Mouse (Mus musculus) liver, postnatal 0 days (tissue): ENCODE results near the gene Chsy1. TPM values are rescaled to one million over a fixed set of nuclear protein-coding genes. Genes with fewer than 3 reads are reported as not detected.
A peak's percentile ranks its signal among the peaks of the same experiment; 100 is the strongest.

ENCODE experiments used
- ATAC-seq: fragments of 200-750 bp; cut with Nextera tagmentation; 2 replicates; pipeline ENCODE4 v1.8.0; 2017; ENCODE audit warnings: mild to moderate bottlenecking, moderate library complexity
- DNase-seq: peaks from one replicate; pipeline ENCODE4 v3.0.0-alpha.2; 2016
- H3K27ac ChIP-seq: fragments of 300-500 bp; sonication (generic); 2 replicates; pipeline ENCODE4 v1.5.1; 2014; ENCODE audit warnings: antibody characterized with exemption, moderate library complexity, mild to moderate bottlenecking, low read depth
- H3K27me3 ChIP-seq: fragments of 300-500 bp; sonication (generic); 2 replicates; pipeline ENCODE4 v1.6.1; 2014; ENCODE audit warnings: low read length, control low read depth, mixed read lengths; ENCODE audit not compliant: insufficient read depth
- H3K36me3 ChIP-seq: fragments of 300-500 bp; sonication (generic); replicated peaks from 2 replicates; pipeline ENCODE4 v1.6.1; 2014; ENCODE audit warnings: mild to moderate bottlenecking, control low read depth, low read length, moderate library complexity, mixed read lengths; ENCODE audit not compliant: insufficient read depth
- H3K4me1 ChIP-seq: fragments of 300-500 bp; sonication (generic); 2 replicates; pipeline ENCODE4 v1.6.1; 2014; ENCODE audit warnings: antibody characterized with exemption, mild to moderate bottlenecking, control low read depth; ENCODE audit not compliant: insufficient read depth
- H3K4me2 ChIP-seq: fragments of 300-500 bp; sonication (generic); 2 replicates; pipeline ENCODE4 v1.6.1; 2014; ENCODE audit warnings: low read depth, mild to moderate bottlenecking, low read length, moderate library complexity, mixed read lengths
- H3K4me3 ChIP-seq: fragments of 300-500 bp; sonication (generic); 2 replicates; pipeline ENCODE4 v1.5.1; 2014; ENCODE audit warnings: low read depth, low read length
- H3K9ac ChIP-seq: fragments of 300-500 bp; sonication (generic); replicated peaks from 2 replicates; pipeline ENCODE4 v1.6.1; 2014; ENCODE audit warnings: mild to moderate bottlenecking, moderate library complexity
- H3K9me3 ChIP-seq: fragments of 300-500 bp; sonication (generic); 2 replicates; pipeline ENCODE4 v1.6.1; 2016; ENCODE audit warnings: mild to moderate bottlenecking, control low read depth, low read length, mixed read lengths
- CTCF ChIP-seq: sonication (generic); IDR thresholded peaks from 2 replicates; pipeline ENCODE4 v1.5.1; 2016; ENCODE audit warnings: antibody characterized with exemption, low read depth
- EP300 ChIP-seq: IDR thresholded peaks from 2 replicates; pipeline ENCODE4 v1.6.1; 2016; ENCODE audit warnings: antibody characterized with exemption, low read depth, mild to moderate bottlenecking
- WGBS: fragments of 180-500 bp; shearing (Covaris S2); extraction: QIAGEN DNeasy Blood & Tissue Kit; methylation state at CpG from one replicate; pipeline ENCODE4 v1.1.7; 2014; ENCODE audit not compliant: insufficient replicate concordance; 5-methylcytosine and 5-hydroxymethylcytosine counted together
- polyA plus RNA-seq: library from polyadenylated mRNA; unstranded; fragments of >200 nt; fragmentation: Nextera tagmentation; extraction: Ambion mirVana; gene quantifications from 2 replicates; pipeline ENCODE4 v1.2.1, GENCODE M21; 2015

Gene Chsy1
- polyA plus RNA-seq, 1 experiment from 2014 or later: 5.0 TPM

DNA sequence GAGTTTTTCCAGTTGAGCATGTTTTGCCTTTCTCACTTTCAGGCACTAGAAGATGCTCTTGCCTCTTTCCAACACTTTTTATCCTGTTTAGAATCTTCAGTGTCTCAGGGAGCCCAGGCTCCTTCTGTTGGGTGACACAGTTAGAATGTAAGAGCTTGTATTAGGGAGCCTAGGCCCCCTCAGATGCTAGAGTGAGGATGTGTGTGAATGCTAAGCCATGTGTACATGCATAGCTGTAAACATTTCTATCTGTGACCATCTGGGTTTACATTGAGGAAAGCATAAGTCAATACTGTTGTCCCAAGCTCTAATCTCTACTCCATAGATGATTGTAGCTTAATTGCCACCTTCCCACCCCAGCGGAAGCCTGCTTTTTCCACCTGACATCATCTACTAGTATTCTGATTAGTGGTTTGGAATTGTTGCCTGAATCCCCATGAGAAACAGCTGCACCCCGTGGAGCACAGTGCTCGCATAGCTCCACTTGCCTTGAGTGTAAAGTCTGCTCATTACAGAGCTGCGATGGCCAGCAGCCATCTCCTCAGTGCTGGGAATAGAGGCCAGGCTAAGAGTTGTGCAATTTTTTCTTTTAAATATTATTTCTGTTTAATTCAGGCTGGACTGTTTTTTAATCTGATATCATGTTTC lies 31.7 kb downstream of the Chsy1 start:
- DNase-seq (no peak), ATAC-seq (no peak)
- peak overlapping the region; percentile 36; the same call in 1 of the 2 replicates for H3K27ac ChIP-seq
- H3K4me2 ChIP-seq: no peak overlapping the region
- no peaks in the 10 kb centered on the region for H3K27me3 ChIP-seq
- H3K4me3 ChIP-seq: no peak overlapping the region
- TF ChIP-seq CTCF: no peak
- no peak for TF ChIP-seq EP300
- peaks cover 21% of the 10 kb centered on the region for H3K4me1 ChIP-seq
- 90% methylated on average over 4 of the region's 4 CpGs for WGBS
- H3K36me3 ChIP-seq: peaks cover 2% of the 10 kb centered on the region
- H3K9me3 ChIP-seq: no peaks in the 10 kb centered on the region
- H3K9ac ChIP-seq: no peak overlapping the region

DNA sequence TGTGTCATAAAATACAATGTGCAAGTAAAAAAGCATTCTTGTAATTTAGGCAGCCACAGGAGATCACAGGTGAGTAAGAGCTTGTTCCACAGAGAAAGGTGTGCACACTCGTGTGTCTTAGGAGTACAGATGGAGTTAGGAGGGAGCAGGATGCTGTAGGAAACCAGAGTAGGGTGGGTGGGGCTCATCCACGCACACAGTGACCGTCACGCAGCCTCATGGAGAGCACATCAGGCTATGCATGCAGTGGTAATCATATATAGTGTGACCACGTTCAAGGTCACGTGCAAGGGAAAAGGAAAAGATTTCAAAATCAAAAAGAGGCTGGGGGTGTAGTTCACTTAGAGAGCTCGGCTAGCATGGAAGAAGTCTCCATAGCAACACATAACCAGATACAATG lies 33.2 kb downstream of the Chsy1 start:
- H3K9me3 ChIP-seq: no peaks in the 10 kb centered on the region
- ATAC-seq (no peak), DNase-seq (no peak)
- no peak overlapping the region for H3K4me3 ChIP-seq
- H3K9ac ChIP-seq: no peak overlapping the region
- no peak overlapping the region for H3K27ac ChIP-seq
- H3K4me2 ChIP-seq: no peak overlapping the region
- TF ChIP-seq EP300 (no peak), CTCF (no peak)
- no peaks in the 10 kb centered on the region for H3K27me3 ChIP-seq
- 80% methylated on average over 7 of the region's 7 CpGs for WGBS
- H3K4me1 ChIP-seq: peaks cover 16% of the 10 kb centered on the region
- peaks cover 2% of the 10 kb centered on the region for H3K36me3 ChIP-seq

DNA sequence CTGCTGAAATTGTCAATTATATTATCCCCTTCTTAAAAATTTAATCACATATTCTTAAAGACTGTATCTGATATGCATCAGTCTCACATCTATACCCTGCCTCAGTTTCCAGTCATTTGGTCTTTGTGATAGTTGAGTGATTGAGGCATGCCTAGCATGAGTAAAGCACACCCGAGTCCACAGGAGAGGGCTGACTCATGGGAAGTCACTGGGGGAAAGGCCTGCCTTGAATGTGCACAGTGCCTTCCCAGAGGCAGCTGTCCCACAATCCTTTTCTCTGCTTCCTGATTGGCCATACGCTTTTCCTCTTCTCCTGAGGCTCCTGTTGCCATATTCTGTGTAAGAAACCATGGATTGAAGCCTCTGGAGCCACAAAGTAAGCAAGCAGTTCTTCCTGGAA lies 35.2 kb downstream of the Chsy1 start:
- DNase-seq: no peak
- Histone ChIP-seq H3K4me1 (peaks cover 8% of the 10 kb centered on the region), H3K4me3 (no peak overlapping the region), H3K27ac (no peak overlapping the region), H3K36me3 (peaks cover 2% of the 10 kb centered on the region), H3K9me3 (no peaks in the 10 kb centered on the region), H3K9ac (no peak overlapping the region), H3K4me2 (no peak overlapping the region), H3K27me3 (no peaks in the 10 kb centered on the region)
- no peak for TF ChIP-seq EP300
- no peak for TF ChIP-seq CTCF
- WGBS: 77% methylated on average over 2 of the region's 2 CpGs
- ATAC-seq: no peak

DNA sequence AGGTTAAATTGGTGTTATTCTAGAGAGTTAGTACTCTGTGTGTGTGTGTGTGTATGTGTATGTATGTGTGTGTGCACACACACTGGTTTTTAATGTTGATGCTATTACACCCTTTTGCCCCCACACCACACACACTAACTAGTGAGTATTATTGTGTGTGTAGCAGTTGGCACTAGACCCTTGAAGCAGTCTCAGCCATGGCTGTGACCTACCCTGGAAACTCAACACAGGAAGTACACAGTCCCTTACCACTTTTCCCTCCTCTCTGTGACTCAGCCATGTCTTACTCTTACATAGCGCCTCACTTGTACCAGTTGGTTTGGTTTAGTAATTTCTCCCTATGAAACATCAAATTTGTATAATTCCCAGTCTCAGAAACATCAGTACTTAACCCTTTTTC lies 37.8 kb downstream of the Chsy1 start:
- Histone ChIP-seq H3K9ac (no peak overlapping the region), H3K36me3 (peaks cover 3% of the 10 kb centered on the region; the same call in 1 of the 2 replicates), H3K27ac (no peak overlapping the region), H3K4me3 (no peak overlapping the region), H3K9me3 (no peaks in the 10 kb centered on the region), H3K4me1 (no peaks in the 10 kb centered on the region; the same call in 1 of the 2 replicates), H3K27me3 (no peaks in the 10 kb centered on the region), H3K4me2 (no peak overlapping the region)
- 96% methylated on average over 1 of the region's 1 CpGs for WGBS
- TF ChIP-seq EP300 (no peak), CTCF (no peak)
- no peak for ATAC-seq
- DNase-seq: no peak

DNA sequence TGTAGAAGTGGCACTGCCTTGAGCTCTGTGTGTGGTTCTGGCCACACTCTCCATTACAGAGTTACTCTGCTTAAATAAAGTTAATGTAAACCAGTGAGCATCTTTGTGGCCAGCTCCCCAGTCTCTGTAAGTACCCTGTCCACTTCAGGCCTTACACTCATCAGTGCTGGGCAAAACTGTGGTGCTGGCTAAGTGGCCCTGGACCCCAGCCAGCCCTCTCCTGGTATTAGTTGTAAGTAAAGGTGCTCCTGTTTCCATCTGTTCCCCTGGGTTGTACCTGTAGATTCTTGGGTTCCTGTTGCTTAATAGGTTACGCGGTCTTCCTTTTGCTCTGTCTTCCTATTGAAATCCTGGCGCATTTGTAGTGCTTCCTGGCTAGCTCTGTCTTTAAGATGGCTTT lies 38.5 kb downstream of the Chsy1 start:
- ATAC-seq (no peak), DNase-seq (no peak)
- WGBS: 93% methylated on average over 3 of the region's 3 CpGs

DNA sequence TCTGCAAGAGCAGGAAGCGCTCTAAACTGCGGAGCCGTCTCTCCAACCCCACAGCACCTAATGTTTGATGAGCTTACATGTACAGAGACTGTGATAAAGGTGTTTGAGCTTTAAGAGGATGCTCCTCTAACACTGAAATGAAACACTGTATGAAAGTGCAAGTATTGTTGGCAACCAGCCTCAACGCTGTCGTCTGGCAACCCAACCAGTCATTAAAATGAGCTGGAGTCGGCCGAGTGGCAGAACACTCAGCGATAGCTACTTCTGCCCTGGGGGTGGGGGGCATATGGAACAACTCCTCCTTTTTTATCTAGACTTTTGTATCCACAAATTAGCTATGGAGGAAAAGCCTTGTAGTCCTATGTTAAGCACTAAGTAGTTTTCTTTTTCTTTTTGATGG lies 40.2 kb downstream of the Chsy1 start:
- Histone ChIP-seq H3K9me3 (no peaks in the 10 kb centered on the region), H3K4me1 (no peaks in the 10 kb centered on the region; the same call in 1 of the 2 replicates), H3K9ac (no peak overlapping the region), H3K36me3 (peaks cover 13% of the 10 kb centered on the region; the same call in 1 of the 2 replicates), H3K4me3 (no peak overlapping the region), H3K27me3 (no peaks in the 10 kb centered on the region), H3K4me2 (no peak overlapping the region), H3K27ac (no peak overlapping the region)
- TF ChIP-seq CTCF: no peak
- ATAC-seq: no peak
- no peak for DNase-seq
- WGBS: 89% methylated on average over 8 of the region's 8 CpGs

More for the DNA sequence above, 38.5 kb downstream of the Chsy1 start:
- no peaks in the 10 kb centered on the region; the same call in 1 of the 2 replicates for H3K4me1 ChIP-seq
- H3K27ac ChIP-seq: no peak overlapping the region
- H3K36me3 ChIP-seq: peaks cover 4% of the 10 kb centered on the region; the same call in 1 of the 2 replicates
- H3K27me3 ChIP-seq: no peaks in the 10 kb centered on the region
- H3K9me3 ChIP-seq: no peaks in the 10 kb centered on the region
- TF ChIP-seq CTCF: no peak
- TF ChIP-seq EP300: no peak
- H3K9ac ChIP-seq: no peak overlapping the region
- H3K4me2 ChIP-seq: no peak overlapping the region
- no peak overlapping the region for H3K4me3 ChIP-seq
